Mouse (Mus musculus) left cerebral cortex, adult 2 months (tissue): ENCODE data around the gene Hpf1. TPM values are rescaled to one million over a fixed set of nuclear protein-coding genes. Genes with fewer than 3 reads are reported as not detected.

Source experiments
- DNase-seq, 2 experiments: peaks; one replicate each; pipeline ENCODE4 v3.0.0; 2021 to 2022; ENCODE audit warnings: low spot score in 2 of 2, mixed read lengths in 1 of 2; ENCODE audit errors: extremely low spot score in 1 of 2
- H3K27ac ChIP-seq: fragments of 200-600 bp; 2 replicates; pipeline ENCODE4 v1.8.1; 2022
- H3K4me3 ChIP-seq: fragments of 200-600 bp; 2 replicates; pipeline ENCODE4 v1.8.1; 2022
- CTCF ChIP-seq: fragments of 200-600 bp; IDR thresholded peaks from 2 replicates; pipeline ENCODE4 v1.8.1; 2022; ENCODE audit warnings: antibody characterized with exemption, mild to moderate bottlenecking, moderate library complexity
- intact Hi-C: fragments of 180-260 bp; cut with DNase I; formaldehyde crosslinking; loops from one replicate; pipeline ENCODE4 v1.15.1; 2025
- total RNA-seq, 2 experiments: library from RNA; stranded (reverse); gene quantifications; 2 replicates each; pipeline ENCODE4 v1.2.3; 2021

The Hpf1 gene
- total RNA-seq, 2 experiments from 2014 or later: 45.8 to 51.3 TPM

- Histone ChIP-seq H3K27ac (peak overlapping the region; percentile 67; the same call in 1 of the 2 replicates), H3K4me3 (no peak overlapping the region)
- intact Hi-C loops: loop anchor here (5.0 kb wide), 1 partner anchor 81 kb away; no protein-coding TSS in a partner anchor
- DNase-seq: no peak
- TF ChIP-seq CTCF: no peak
These were observed 21.8 kb upstream of the Hpf1 start for GRCm38 (mm10) chr8:60868236-60868965.

- DNase-seq: no peak
- no peak overlapping the region for H3K4me3 ChIP-seq
- TF ChIP-seq CTCF: no peak
- H3K27ac ChIP-seq: no peak overlapping the region
- intact Hi-C loops: loop anchor here (5.0 kb wide), 1 partner anchor 82 kb away; no protein-coding TSS in a partner anchor
These were observed 20.5 kb upstream of the Hpf1 start for GRCm38 (mm10) chr8:60869761-60870160.

- intact Hi-C loops: no loop called here
- no peak overlapping the region for H3K4me3 ChIP-seq
- DNase-seq: no peak
- no peak overlapping the region for H3K27ac ChIP-seq
- TF ChIP-seq CTCF: no peak
These were observed 19.7 kb upstream of the Hpf1 start for GRCm38 (mm10) chr8:60870231-60871193.

GRCm38 (mm10) chr8:60878617-60879016, 11.6 kb upstream of the Hpf1 start:
- peak in 1 of 2 experiments; percentile 1 for DNase-seq
- intact Hi-C loops: no loop called here
- Histone ChIP-seq H3K4me3 (no peak overlapping the region), H3K27ac (no peak overlapping the region)
- TF ChIP-seq CTCF: no peak

- Histone ChIP-seq H3K27ac (no peak overlapping the region), H3K4me3 (no peak overlapping the region)
- intact Hi-C loops: no loop called here
- no peak for DNase-seq
- no peak for TF ChIP-seq CTCF
These were observed 6.6 kb upstream of the Hpf1 start for GRCm38 (mm10) chr8:60883419-60884137.

GRCm38 (mm10) chr8:60886736-60887135, 3.5 kb upstream of the Hpf1 start:
- Histone ChIP-seq H3K4me3 (no peak overlapping the region), H3K27ac (no peak overlapping the region)
- no peak for TF ChIP-seq CTCF
- DNase-seq: no peak
- intact Hi-C loops: no loop called here

- intact Hi-C loops: no loop called here
- H3K4me3 ChIP-seq: no peak overlapping the region
- no peak for TF ChIP-seq CTCF
- no peak overlapping the region for H3K27ac ChIP-seq
- DNase-seq: no peak
These were observed 931 bp upstream of the Hpf1 start for GRCm38 (mm10) chr8:60889131-60889842.

- no peak for TF ChIP-seq CTCF
- no peak for DNase-seq
- Histone ChIP-seq H3K4me3 (peak overlapping the region; percentile 68), H3K27ac (no peak overlapping the region)
- intact Hi-C loops: loop anchor here (1.0 to 5.0 kb wide), 3 partner anchors 62 to 258 kb away; partner anchors contain the start of genes Clcn3 and Mfap3l
These were observed 279 bp downstream of the Hpf1 start for GRCm38 (mm10) chr8:60890520-60890874.

- Histone ChIP-seq H3K4me3 (no peak overlapping the region), H3K27ac (no peak overlapping the region)
- DNase-seq: no peak
- intact Hi-C loops: loop anchor here (5.0 kb wide), 1 partner anchor 61 kb away; no protein-coding TSS in a partner anchor
- TF ChIP-seq CTCF: no peak
These were observed 1.5 kb downstream of the Hpf1 start for GRCm38 (mm10) chr8:60891757-60892156.

GRCm38 (mm10) chr8:60895878-60896277, 5.7 kb downstream of the Hpf1 start:
- Histone ChIP-seq H3K4me3 (no peak overlapping the region), H3K27ac (no peak overlapping the region)
- TF ChIP-seq CTCF: no peak
- DNase-seq: no peak
- intact Hi-C loops: no loop called here

GRCm38 (mm10) chr8:60900147-60900546, 9.9 kb downstream of the Hpf1 start:
- H3K27ac ChIP-seq: no peak overlapping the region
- no peak overlapping the region for H3K4me3 ChIP-seq
- no peak for DNase-seq
- no peak for TF ChIP-seq CTCF
- intact Hi-C loops: no loop called here
